Mouse (Mus musculus) bone marrow macrophage, adult 2 months (primary cell): ENCODE data around the gene Vamp1.

ENCODE experiments used
- CTCF ChIP-seq: IDR thresholded peaks from 2 replicates; pipeline ENCODE4 v1.5.1; 2012; ENCODE audit warnings: low read depth, mild to moderate bottlenecking, low read length, moderate library complexity
- POLR2A ChIP-seq: IDR thresholded peaks from 2 replicates; pipeline ENCODE4 v1.6.1; 2012; ENCODE audit warnings: mild to moderate bottlenecking, low read depth, low read length, borderline replicate concordance

DNA sequence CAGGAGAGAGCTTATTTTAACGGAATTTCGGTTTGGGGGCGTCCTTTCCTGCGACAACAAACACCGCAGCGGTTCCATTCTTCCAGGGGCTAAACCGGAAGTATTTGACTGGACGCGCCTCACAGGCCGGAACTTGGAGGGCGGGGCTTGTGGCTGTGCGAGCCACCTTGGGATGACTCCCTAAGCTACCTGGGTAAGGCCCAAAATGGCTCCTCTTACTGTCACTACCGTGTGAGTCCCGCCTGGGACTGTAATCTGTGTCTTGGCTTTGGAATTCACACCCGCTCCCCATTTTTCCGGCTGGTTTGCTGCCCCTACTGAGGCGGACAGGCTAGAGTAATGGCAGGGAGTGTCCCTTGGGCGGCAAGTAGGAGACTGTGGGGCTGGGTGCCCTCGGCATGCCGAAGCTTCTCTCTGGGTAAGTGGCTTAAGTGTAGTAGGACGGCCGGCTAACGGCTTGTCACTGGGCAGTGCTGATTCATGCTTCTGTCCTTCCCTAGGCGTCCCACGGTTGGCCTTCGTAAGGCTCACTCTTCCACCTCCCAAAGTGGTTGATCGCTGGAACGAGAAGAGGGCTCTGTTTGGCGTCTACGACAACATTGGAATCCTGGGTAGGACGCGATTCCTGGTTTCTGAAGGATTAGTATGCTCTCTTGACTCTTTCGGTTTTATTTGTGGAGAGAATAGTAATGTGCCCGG lies 23.2 kb upstream of the Vamp1 start:
- no peak for TF ChIP-seq CTCF
- no peak for TF ChIP-seq POLR2A
